10 mouse cellular contexts compared by ENCODE assay signal in genomic region chr11:45921480-45921898, GRCm38 (mm10). TPM values are rescaled to one million over a fixed set of nuclear protein-coding genes. Genes with fewer than 3 reads are reported as not detected.
DNase-seq lines count a peak whose midpoint lies in the region; ATAC-seq lines count a peak whose summit lies in the region.
"Had no signal": no experiment of that assay in that cellular context is flagged by ENCODE, and none has a peak within 500 bp of the region (broad histone marks: within the 10 kb centered on the region; RNA-seq: fewer than 3 reads in every experiment).

No protein-coding gene starts in this region.

- no peak overlapping the region for H3K4me3 ChIP-seq in heart, embryonic 13.5 days
- no peak overlapping the region for H3K4me3 ChIP-seq in forebrain, embryonic 12.5 days (replicated peaks)
- H3K4me3 ChIP-seq in liver, embryonic 11.5 days (ENCODE audit: low read depth, low read length) = no peak overlapping the region
- no peak overlapping the region for H3K4me3 ChIP-seq in neural tube, embryonic 14.5 days (ENCODE audit: low read depth, low read length)
- H3K4me3 ChIP-seq: limb, embryonic 15.5 days had no signal

- WGBS in heart, embryonic 13.5 days = 18% methylated on average over 10 of the region's 10 CpGs
- WGBS in forebrain, embryonic 12.5 days = 5% methylated on average over 10 of the region's 10 CpGs
- 25% methylated on average over 10 of the region's 10 CpGs for WGBS in liver, embryonic 11.5 days
- WGBS in neural tube, embryonic 14.5 days = 5% methylated on average over 10 of the region's 10 CpGs

- ATAC-seq in heart, embryonic 13.5 days (ENCODE audit: extremely low read depth, insufficient number of reproducible peaks, low FRiP score, low TSS enrichment) = no peak
- ATAC-seq in forebrain, embryonic 12.5 days (ENCODE audit: low FRiP score) = peak; percentile 44; the same call in 1 of the 2 replicates
- ATAC-seq in liver, embryonic 11.5 days (replicated peaks; ENCODE audit: low FRiP score) = peak; percentile 65
- ATAC-seq in neural tube, embryonic 14.5 days (ENCODE audit: low read depth) = peak; percentile 52

- peak overlapping the region; percentile 64 for H3K9ac ChIP-seq in heart, embryonic 13.5 days
- no peak overlapping the region for H3K9ac ChIP-seq in forebrain, embryonic 12.5 days
- no peak overlapping the region for H3K9ac ChIP-seq in liver, embryonic 11.5 days (ENCODE audit: low read depth, low read length)
- H3K9ac ChIP-seq in neural tube, embryonic 14.5 days (replicated peaks; ENCODE audit: low read depth, low read length) = peak overlapping the region; percentile 4; the same call in 1 of the 2 replicates
- H3K9ac ChIP-seq: limb, embryonic 15.5 days had no signal

- 0 out of 2 replicates have a peak, but pooled peaks cover 3% of the 10 kb centered on the region for H3K27me3 ChIP-seq in heart, embryonic 13.5 days (replicated peaks)
- no peaks in the 10 kb centered on the region; the same call in 1 of the 2 replicates for H3K27me3 ChIP-seq in forebrain, embryonic 12.5 days
- H3K27me3 ChIP-seq in liver, embryonic 11.5 days (replicated peaks; ENCODE audit: control insufficient read depth, insufficient read depth, low read length) = no peaks in the 10 kb centered on the region
- no peaks in the 10 kb centered on the region for H3K27me3 ChIP-seq in neural tube, embryonic 14.5 days (ENCODE audit: control insufficient read depth, insufficient read depth, low read length)
- H3K27me3 ChIP-seq: limb, embryonic 15.5 days had no signal

- H3K9me3 ChIP-seq in heart, embryonic 13.5 days = no peaks in the 10 kb centered on the region
- H3K9me3 ChIP-seq in forebrain, embryonic 12.5 days = no peaks in the 10 kb centered on the region
- no peaks in the 10 kb centered on the region for H3K9me3 ChIP-seq in liver, embryonic 11.5 days (ENCODE audit: control insufficient read depth, low read length)
- no peaks in the 10 kb centered on the region for H3K9me3 ChIP-seq in neural tube, embryonic 14.5 days (ENCODE audit: control insufficient read depth, low read length)
- H3K9me3 ChIP-seq: limb, embryonic 15.5 days had no signal

- peaks cover 9% of the 10 kb centered on the region for H3K4me1 ChIP-seq in heart, embryonic 13.5 days
- peaks cover 17% of the 10 kb centered on the region for H3K4me1 ChIP-seq in forebrain, embryonic 12.5 days
- H3K4me1 ChIP-seq in liver, embryonic 11.5 days (replicated peaks; ENCODE audit: control insufficient read depth, insufficient read depth, low read length) = 0 out of 2 replicates have a peak, but pooled peaks cover 4% of the 10 kb centered on the region
- peaks cover 12% of the 10 kb centered on the region for H3K4me1 ChIP-seq in neural tube, embryonic 14.5 days (ENCODE audit: control insufficient read depth, insufficient read depth, low read length)

- intact Hi-C loops in left cerebral cortex, postnatal 4 days (cut with DNase I) = loop anchor here (10.0 kb wide), 1 partner anchor 1307 kb away; the partner anchor contains the start of gene Ebf1

- no peak for DNase-seq in heart, postnatal 4 days
- DNase-seq in liver, embryonic 11.5 days (ENCODE audit: low spot score) = no peak
- no peak for DNase-seq in right cerebral cortex, adult 18-20 months
- no peak for DNase-seq in left cerebral cortex, postnatal 4 days
- DNase-seq in left cerebral cortex, adult 11 months (ENCODE audit: low spot score) = no peak
- DNase-seq: thymus, postnatal 25 days had no signal

- H3K36me3 ChIP-seq in heart, embryonic 13.5 days = no peaks in the 10 kb centered on the region
- H3K36me3 ChIP-seq in forebrain, embryonic 12.5 days (replicated peaks) = no peaks in the 10 kb centered on the region
- H3K36me3 ChIP-seq in liver, embryonic 11.5 days (ENCODE audit: control insufficient read depth, insufficient read depth, low read length) = no peaks in the 10 kb centered on the region
- no peaks in the 10 kb centered on the region for H3K36me3 ChIP-seq in neural tube, embryonic 14.5 days (ENCODE audit: control insufficient read depth, insufficient read depth, low read length)
- H3K36me3 ChIP-seq: limb, embryonic 15.5 days had no signal

- H3K4me2 ChIP-seq in heart, embryonic 13.5 days = peak overlapping the region; percentile 52
- peak overlapping the region; percentile 40 for H3K4me2 ChIP-seq in forebrain, embryonic 12.5 days
- peak overlapping the region; percentile 12; the same call in 1 of the 2 replicates for H3K4me2 ChIP-seq in liver, embryonic 11.5 days
- H3K4me2 ChIP-seq in neural tube, embryonic 14.5 days (ENCODE audit: low read depth, low read length) = peak overlapping the region; percentile 25; the same call in 1 of the 2 replicates
- H3K4me2 ChIP-seq: limb, embryonic 15.5 days had no signal

- no peak overlapping the region for H3K27ac ChIP-seq in heart, embryonic 13.5 days (replicated peaks)
- 0 out of 2 replicates have a peak overlapping the region, but pooled peaks have one; percentile 47 for H3K27ac ChIP-seq in forebrain, embryonic 12.5 days
- no peak overlapping the region for H3K27ac ChIP-seq in liver, embryonic 11.5 days (ENCODE audit: low read depth, low read length)
- peak overlapping the region; percentile 77 for H3K27ac ChIP-seq in neural tube, embryonic 14.5 days (ENCODE audit: low read depth, low read length)
- H3K27ac ChIP-seq: limb, embryonic 15.5 days had no signal

RNA-seq across cellular contexts. Expression of gene Lsm11, which starts 23.2 kb away (rescaled TPM):
- polyA plus RNA-seq in heart, embryonic 13.5 days (2015; fragmentation: Nextera tagmentation; extraction: Ambion mirVana) = 6.9 and 7.3 TPM in 2 replicates
- total RNA-seq in heart, postnatal 4 days (2021) = 10 to 100 TPM in 1 of 2 experiments, 1 to 10 TPM in 1; 9.4 to 10.6 TPM
- polyA plus RNA-seq in forebrain, embryonic 12.5 days (2016; fragmentation: Nextera tagmentation; extraction: Ambion mirVana) = 9.3 and 11.5 TPM in 2 replicates
- polyA plus RNA-seq in liver, embryonic 11.5 days (2014; fragmentation: Nextera tagmentation; extraction: Ambion mirVana) = 7.3 and 8.3 TPM in 2 replicates
- 28.7 and 29.4 TPM in 2 replicates for polyA plus RNA-seq in neural tube, embryonic 14.5 days (2014; fragmentation: Nextera tagmentation; extraction: Ambion mirVana)
- total RNA-seq in left cerebral cortex, postnatal 4 days (2021) = 10 to 100 TPM; 92.2 to 93.4 TPM

RNA-seq across cellular contexts. Expression of gene Thg1l, which starts 33.8 kb away (rescaled TPM):
- 8.2 and 9.3 TPM in 2 replicates for polyA plus RNA-seq in heart, embryonic 13.5 days (2015; fragmentation: Nextera tagmentation; extraction: Ambion mirVana)
- 1 to 10 TPM; 9.0 to 10.0 TPM for total RNA-seq in heart, postnatal 4 days (2021)
- 13.7 and 14.2 TPM in 2 replicates for polyA plus RNA-seq in forebrain, embryonic 12.5 days (2016; fragmentation: Nextera tagmentation; extraction: Ambion mirVana)
- polyA plus RNA-seq in liver, embryonic 11.5 days (2014; fragmentation: Nextera tagmentation; extraction: Ambion mirVana) = 18.2 and 19.1 TPM in 2 replicates
- polyA plus RNA-seq in neural tube, embryonic 14.5 days (2014; fragmentation: Nextera tagmentation; extraction: Ambion mirVana) = 9.6 and 11.5 TPM in 2 replicates
- total RNA-seq in left cerebral cortex, postnatal 4 days (2021) = 10 to 100 TPM; 12.2 to 16.1 TPM

RNA-seq across cellular contexts. Expression of gene Sox30, which starts 58.6 kb away (rescaled TPM):
- polyA plus RNA-seq in heart, embryonic 13.5 days (2015; fragmentation: Nextera tagmentation; extraction: Ambion mirVana) = 0.09 and 0.14 TPM in 2 replicates
- under 1 TPM; 0.27 to 0.55 TPM for total RNA-seq in heart, postnatal 4 days (2021)
- 0.19 and 0.22 TPM in 2 replicates for polyA plus RNA-seq in forebrain, embryonic 12.5 days (2016; fragmentation: Nextera tagmentation; extraction: Ambion mirVana)
- 0.05 and 0.08 TPM in 2 replicates for polyA plus RNA-seq in liver, embryonic 11.5 days (2014; fragmentation: Nextera tagmentation; extraction: Ambion mirVana)
- polyA plus RNA-seq in neural tube, embryonic 14.5 days (2014; fragmentation: Nextera tagmentation; extraction: Ambion mirVana) = 0.11 and 0.12 TPM in 2 replicates
- under 1 TPM; 0.28 to 0.30 TPM for total RNA-seq in left cerebral cortex, postnatal 4 days (2021)

Comparison
In these comparisons a context has a peak if more than half of its experiments do, and no peak if none do; other contexts are left out.
1. H3K27ac ChIP-seq: peak in forebrain, embryonic 12.5 days (single experiment) and neural tube, embryonic 14.5 days (single experiment); none in heart, embryonic 13.5 days (single experiment) and liver, embryonic 11.5 days (single experiment).
2. H3K9ac ChIP-seq: peak in heart, embryonic 13.5 days (single experiment) and neural tube, embryonic 14.5 days (single experiment); none in forebrain, embryonic 12.5 days (single experiment) and liver, embryonic 11.5 days (single experiment).
3. Peak in every context shown above with its lines, with median percentiles within 50 percentile points of each other: H3K4me2 ChIP-seq.